Mouse (Mus musculus): Measurements from ENCODE around the gene Ms4a18. TPM values are rescaled to one million over a fixed set of nuclear protein-coding genes. Genes with fewer than 3 reads are reported as not detected.

Ms4a18 gene
- polyA plus RNA-seq, 1 experiment from 2014 or later = not detected

Other genes with a start within 250 kb of the Ms4a18 start
- gene Cd6, start 188.0 kb downstream of the Ms4a18 start, polyA plus RNA-seq (2014; fragmentation: Nextera tagmentation; extraction: Ambion mirVana) = not detected in 2 replicates
- 0.13 and 0.37 TPM in 2 replicates for gene Slc15a3, start 178.3 kb downstream of the Ms4a18 start, polyA plus RNA-seq (2014; fragmentation: Nextera tagmentation; extraction: Ambion mirVana)
- gene Tmem132a, start 148.1 kb downstream of the Ms4a18 start, polyA plus RNA-seq (2014; fragmentation: Nextera tagmentation; extraction: Ambion mirVana) = 56.2 and 61.3 TPM in 2 replicates
- gene Tmem109, start 136.0 kb downstream of the Ms4a18 start, polyA plus RNA-seq (2014; fragmentation: Nextera tagmentation; extraction: Ambion mirVana) = 44.1 and 44.9 TPM in 2 replicates
- 50.4 and 58.6 TPM in 2 replicates for gene Prpf19, start 122.8 kb downstream of the Ms4a18 start, polyA plus RNA-seq (2014; fragmentation: Nextera tagmentation; extraction: Ambion mirVana)
- not detected in 2 replicates for gene Zp1, start 97.4 kb downstream of the Ms4a18 start, polyA plus RNA-seq (2014; fragmentation: Nextera tagmentation; extraction: Ambion mirVana)
- 0.10 TPM in 1 of 2 replicates, not detected in the other for gene Ptgdr2, start 80.9 kb downstream of the Ms4a18 start, polyA plus RNA-seq (2014; fragmentation: Nextera tagmentation; extraction: Ambion mirVana)
- 17.5 and 20.1 TPM in 2 replicates for gene Ccdc86, start 68.8 kb downstream of the Ms4a18 start, polyA plus RNA-seq (2014; fragmentation: Nextera tagmentation; extraction: Ambion mirVana)
- 0.17 TPM in 1 of 2 replicates, not detected in the other for gene Ms4a10, start 43.4 kb downstream of the Ms4a18 start, polyA plus RNA-seq (2014; fragmentation: Nextera tagmentation; extraction: Ambion mirVana)
- not detected in 2 replicates for gene Ms4a15, start 24.8 kb downstream of the Ms4a18 start, polyA plus RNA-seq (2014; fragmentation: Nextera tagmentation; extraction: Ambion mirVana)
- gene Ms4a8a, start 63.1 kb upstream of the Ms4a18 start, polyA plus RNA-seq (2014; fragmentation: Nextera tagmentation; extraction: Ambion mirVana) = not detected in 2 replicates
- gene 1700017D01Rik, start 112.8 kb upstream of the Ms4a18 start, polyA plus RNA-seq (2014; fragmentation: Nextera tagmentation; extraction: Ambion mirVana) = not detected in 2 replicates
- not detected in 2 replicates for gene 1700025F22Rik, start 147.3 kb upstream of the Ms4a18 start, polyA plus RNA-seq (2014; fragmentation: Nextera tagmentation; extraction: Ambion mirVana)
- not detected in 2 replicates for gene Ms4a13, start 178.7 kb upstream of the Ms4a18 start, polyA plus RNA-seq (2014; fragmentation: Nextera tagmentation; extraction: Ambion mirVana)
- not detected in 2 replicates for gene Ms4a12, start 214.4 kb upstream of the Ms4a18 start, polyA plus RNA-seq (2014; fragmentation: Nextera tagmentation; extraction: Ambion mirVana)
- gene Ms4a1, start 248.2 kb upstream of the Ms4a18 start, polyA plus RNA-seq (2014; fragmentation: Nextera tagmentation; extraction: Ambion mirVana) = not detected in 2 replicates